Mouse (Mus musculus): ENCODE measurements at regions not wholly inside any gene's neighbourhood (a gene's known extent, or its start where the extent isn't known, plus 50 kb on each side); places are given as distances from the start of the nearest gene placed in this dataset.

DNA sequence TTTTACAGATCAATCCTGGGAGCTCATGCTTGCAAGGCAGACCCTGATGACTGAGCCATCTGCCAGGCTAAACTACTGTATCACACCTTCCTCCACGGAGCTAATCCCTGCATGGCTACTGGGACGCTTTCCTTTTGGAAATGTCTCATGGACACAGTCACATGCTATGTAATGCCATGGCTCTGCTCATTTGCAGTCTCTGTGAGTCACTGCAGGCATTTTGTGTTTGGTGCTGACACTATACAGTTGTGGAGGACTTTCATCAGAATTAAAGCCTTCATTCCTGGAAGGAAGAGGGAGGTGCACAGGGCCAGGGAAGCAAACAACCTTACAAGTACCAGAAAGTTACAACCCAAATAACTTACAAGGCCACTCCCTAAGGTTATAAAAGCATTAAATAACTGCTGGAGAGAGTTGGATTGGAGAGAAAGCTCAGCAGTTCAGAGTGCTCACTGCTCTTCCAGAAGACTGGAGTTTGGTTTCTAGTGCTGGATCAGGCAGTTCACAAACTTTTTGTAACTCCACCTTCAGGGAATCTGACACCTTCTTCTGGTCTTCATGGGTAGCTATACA, 544.3 kb upstream of the Hs6st1 start:
- no peak for DNase-seq
- TF ChIP-seq CTCF (IDR thresholded peaks at IDR 0.05; ENCODE audit: borderline replicate concordance, control insufficient read depth, extremely low read depth, insufficient read depth, low read length, poor library complexity) = no peak
- TF ChIP-seq POLR2A (IDR thresholded peaks at IDR 0.05; ENCODE audit: control insufficient read depth, extremely low read depth, insufficient read depth, low read length, poor library complexity) = no peak
- no peaks in the 10 kb centered on the region for H3K27me3 ChIP-seq (ENCODE audit: control insufficient read depth, insufficient read depth, low read length)
- no peaks in the 10 kb centered on the region for H3K36me3 ChIP-seq (ENCODE audit: control insufficient read depth, insufficient read depth, low read length)
- WGBS = 88% methylated on average over 2 of the region's 2 CpGs
- H3K4me1 ChIP-seq (replicated peaks; ENCODE audit: control insufficient read depth, insufficient read depth, low read length) = no peaks in the 10 kb centered on the region
- H3K27ac ChIP-seq (ENCODE audit: control insufficient read depth, insufficient read depth, low read length) = no peak overlapping the region
- H3K4me3 ChIP-seq (ENCODE audit: control insufficient read depth, insufficient read depth, low read length) = no peak overlapping the region

DNA sequence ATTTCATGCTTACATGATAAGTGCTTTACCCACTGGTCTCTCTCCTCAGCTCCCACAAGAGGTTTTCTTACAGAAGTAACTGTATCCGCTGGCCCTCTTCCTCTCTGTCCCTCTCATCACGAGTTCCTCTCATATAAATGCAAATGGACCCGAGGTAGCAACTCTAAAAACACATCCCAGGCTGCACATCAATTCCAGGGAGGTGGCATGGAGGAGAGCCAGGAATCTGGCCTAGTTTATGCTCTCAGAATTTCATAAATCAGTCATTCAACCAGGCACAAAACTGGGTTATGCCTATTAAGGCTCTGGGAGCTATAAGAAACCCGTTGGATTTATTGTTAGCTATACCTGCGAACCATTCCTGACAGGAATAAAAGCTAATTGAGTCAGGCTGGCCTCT, 543.4 kb upstream of the Hs6st1 start:
- no peaks in the 10 kb centered on the region for H3K27me3 ChIP-seq (ENCODE audit: control insufficient read depth, insufficient read depth, low read length)
- no peak overlapping the region for H3K27ac ChIP-seq (ENCODE audit: control insufficient read depth, insufficient read depth, low read length)
- DNase-seq = no peak
- no peak overlapping the region for H3K4me3 ChIP-seq (ENCODE audit: control insufficient read depth, insufficient read depth, low read length)
- no peaks in the 10 kb centered on the region for H3K4me1 ChIP-seq (replicated peaks; ENCODE audit: control insufficient read depth, insufficient read depth, low read length)
- WGBS = 72% methylated on average over 5 of the region's 5 CpGs
- H3K36me3 ChIP-seq (ENCODE audit: control insufficient read depth, insufficient read depth, low read length) = no peaks in the 10 kb centered on the region
- TF ChIP-seq POLR2A (IDR thresholded peaks at IDR 0.05; ENCODE audit: control insufficient read depth, extremely low read depth, insufficient read depth, low read length, poor library complexity) (no peak), CTCF (IDR thresholded peaks at IDR 0.05; ENCODE audit: borderline replicate concordance, control insufficient read depth, extremely low read depth, insufficient read depth, low read length, poor library complexity) (no peak)

DNA sequence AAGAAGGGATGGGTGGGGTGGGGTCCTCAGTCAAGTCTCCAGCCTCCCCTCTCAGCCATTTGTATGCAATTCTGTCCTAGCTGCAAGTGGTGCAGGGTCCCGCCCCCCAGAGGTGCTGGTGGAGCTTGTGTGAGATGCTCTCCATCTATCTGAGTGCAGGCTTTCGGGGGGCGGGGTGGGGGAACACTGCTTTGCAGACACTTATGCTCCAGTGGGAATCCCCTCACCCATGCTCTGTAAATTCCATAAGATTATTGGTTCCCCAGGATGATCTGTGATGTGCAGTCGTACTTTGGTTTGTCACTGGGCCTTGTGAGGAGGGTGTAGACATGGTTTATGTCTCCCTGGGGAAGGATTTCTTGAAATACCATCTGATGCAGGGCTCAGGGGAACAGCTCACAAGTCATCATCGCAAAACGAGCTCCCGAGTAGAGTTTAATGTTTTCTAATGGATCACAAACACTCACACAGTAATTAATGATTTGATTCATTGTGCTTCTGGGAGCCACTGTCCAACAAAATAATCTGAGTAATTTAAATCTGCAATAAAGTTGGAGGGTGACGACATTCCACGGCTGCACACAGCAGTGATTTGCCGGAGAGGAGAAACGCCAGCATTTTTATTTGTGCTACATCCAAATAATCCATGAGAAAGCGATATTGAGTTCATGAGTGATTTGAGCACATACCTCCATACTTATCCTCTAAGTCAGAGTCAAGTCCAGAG, 540.3 kb upstream of the Hs6st1 start:
- no peak overlapping the region for H3K4me3 ChIP-seq (ENCODE audit: control insufficient read depth, insufficient read depth, low read length)
- no peak for DNase-seq
- no peaks in the 10 kb centered on the region for H3K4me1 ChIP-seq (replicated peaks; ENCODE audit: control insufficient read depth, insufficient read depth, low read length)
- TF ChIP-seq CTCF (IDR thresholded peaks at IDR 0.05; ENCODE audit: borderline replicate concordance, control insufficient read depth, extremely low read depth, insufficient read depth, low read length, poor library complexity) = no peak
- no peak for TF ChIP-seq POLR2A (IDR thresholded peaks at IDR 0.05; ENCODE audit: control insufficient read depth, extremely low read depth, insufficient read depth, low read length, poor library complexity)
- no peak overlapping the region for H3K27ac ChIP-seq (ENCODE audit: control insufficient read depth, insufficient read depth, low read length)
- H3K27me3 ChIP-seq (ENCODE audit: control insufficient read depth, insufficient read depth, low read length) = no peaks in the 10 kb centered on the region
- H3K36me3 ChIP-seq (ENCODE audit: control insufficient read depth, insufficient read depth, low read length) = no peaks in the 10 kb centered on the region
- 90% methylated on average over 12 of the region's 12 CpGs for WGBS

DNA sequence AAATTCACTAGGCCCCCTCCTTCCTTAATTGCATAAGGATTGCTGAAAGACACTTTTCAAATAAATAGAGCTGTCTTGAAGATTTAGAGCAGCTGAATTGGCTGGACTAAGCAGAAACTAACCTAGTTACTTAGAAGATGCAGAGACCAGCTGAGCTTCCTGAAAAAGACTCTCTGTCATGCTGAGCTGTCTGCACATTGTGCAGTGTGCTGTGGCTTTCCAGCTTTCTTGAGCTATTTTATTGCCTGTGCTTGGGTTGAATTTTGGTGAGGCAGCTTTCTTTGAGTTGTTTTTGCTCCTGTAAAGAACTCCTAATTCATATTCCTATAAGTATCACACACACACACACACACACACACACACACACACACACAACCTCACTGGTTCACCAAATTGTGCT, 532.7 kb upstream of the Hs6st1 start:
- no peaks in the 10 kb centered on the region for H3K4me1 ChIP-seq (replicated peaks; ENCODE audit: control insufficient read depth, insufficient read depth, low read length)
- no peak overlapping the region for H3K4me3 ChIP-seq (ENCODE audit: control insufficient read depth, insufficient read depth, low read length)
- no peak overlapping the region for H3K27ac ChIP-seq (ENCODE audit: control insufficient read depth, insufficient read depth, low read length)
- no peak for TF ChIP-seq POLR2A (IDR thresholded peaks at IDR 0.05; ENCODE audit: control insufficient read depth, extremely low read depth, insufficient read depth, low read length, poor library complexity)
- no peak for TF ChIP-seq CTCF (IDR thresholded peaks at IDR 0.05; ENCODE audit: borderline replicate concordance, control insufficient read depth, extremely low read depth, insufficient read depth, low read length, poor library complexity)
- no peaks in the 10 kb centered on the region for H3K36me3 ChIP-seq (ENCODE audit: control insufficient read depth, insufficient read depth, low read length)
- H3K27me3 ChIP-seq (ENCODE audit: control insufficient read depth, insufficient read depth, low read length) = no peaks in the 10 kb centered on the region
- no peak for DNase-seq

DNA sequence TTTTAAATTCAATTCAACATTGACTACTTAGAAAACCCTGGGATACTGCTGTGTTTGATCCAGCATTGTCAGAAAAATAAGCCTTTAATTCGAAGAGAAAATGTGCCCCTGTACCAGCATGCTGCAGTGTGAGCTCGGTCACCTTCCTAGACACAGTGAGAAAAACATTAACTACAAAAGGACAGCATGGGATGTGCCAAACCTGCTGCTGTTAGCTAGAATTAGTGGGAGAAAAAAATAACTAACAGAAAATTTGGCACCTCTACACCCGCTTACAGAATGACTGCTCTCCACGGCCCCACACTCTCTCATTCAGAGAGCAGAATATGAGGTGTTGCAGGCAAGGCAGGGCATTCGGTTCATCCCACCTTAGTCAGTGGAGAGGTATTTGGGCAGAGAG, 531.9 kb upstream of the Hs6st1 start:
- H3K36me3 ChIP-seq (ENCODE audit: control insufficient read depth, insufficient read depth, low read length) = no peaks in the 10 kb centered on the region
- TF ChIP-seq CTCF (IDR thresholded peaks at IDR 0.05; ENCODE audit: borderline replicate concordance, control insufficient read depth, extremely low read depth, insufficient read depth, low read length, poor library complexity) (no peak), POLR2A (IDR thresholded peaks at IDR 0.05; ENCODE audit: control insufficient read depth, extremely low read depth, insufficient read depth, low read length, poor library complexity) (no peak)
- 93% methylated on average over 5 of the region's 5 CpGs for WGBS
- no peaks in the 10 kb centered on the region for H3K27me3 ChIP-seq (ENCODE audit: control insufficient read depth, insufficient read depth, low read length)
- no peaks in the 10 kb centered on the region for H3K4me1 ChIP-seq (replicated peaks; ENCODE audit: control insufficient read depth, insufficient read depth, low read length)
- H3K4me3 ChIP-seq (ENCODE audit: control insufficient read depth, insufficient read depth, low read length) = no peak overlapping the region
- no peak for DNase-seq
- no peak overlapping the region for H3K27ac ChIP-seq (ENCODE audit: control insufficient read depth, insufficient read depth, low read length)

DNA sequence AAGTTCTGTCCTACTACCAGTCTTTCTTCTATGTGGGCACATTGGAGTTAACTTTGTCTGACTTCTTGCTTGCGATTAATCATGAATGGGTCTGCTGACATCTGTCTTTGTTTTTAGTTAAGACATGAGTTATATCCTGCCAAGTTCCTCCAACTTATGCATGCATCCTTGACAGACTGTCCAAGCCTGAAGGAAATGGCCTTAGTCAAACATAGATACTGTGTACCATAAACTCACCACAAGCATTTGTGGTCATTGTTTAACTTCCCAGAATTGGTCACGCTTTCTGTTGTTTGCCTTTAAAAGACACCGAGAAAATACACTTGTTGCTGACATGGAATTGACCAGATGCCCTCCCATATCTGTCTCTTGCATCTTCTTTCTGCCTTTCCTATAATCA, 519.4 kb upstream of the Hs6st1 start:
- Histone ChIP-seq H3K27ac (ENCODE audit: control insufficient read depth, insufficient read depth, low read length) (no peak overlapping the region), H3K4me1 (replicated peaks; ENCODE audit: control insufficient read depth, insufficient read depth, low read length) (no peaks in the 10 kb centered on the region), H3K36me3 (ENCODE audit: control insufficient read depth, insufficient read depth, low read length) (no peaks in the 10 kb centered on the region), H3K27me3 (ENCODE audit: control insufficient read depth, insufficient read depth, low read length) (no peaks in the 10 kb centered on the region), H3K4me3 (ENCODE audit: control insufficient read depth, insufficient read depth, low read length) (no peak overlapping the region)
- WGBS = 49% methylated on average over 3 of the region's 3 CpGs
- no peak for DNase-seq
- no peak for TF ChIP-seq POLR2A (IDR thresholded peaks at IDR 0.05; ENCODE audit: control insufficient read depth, extremely low read depth, insufficient read depth, low read length, poor library complexity)
- no peak for TF ChIP-seq CTCF (IDR thresholded peaks at IDR 0.05; ENCODE audit: borderline replicate concordance, control insufficient read depth, extremely low read depth, insufficient read depth, low read length, poor library complexity)
